Mouse (Mus musculus): ENCODE results near the gene Lrrk2. TPM values are rescaled to one million over a fixed set of nuclear protein-coding genes. Genes with fewer than 3 reads are reported as not detected.

Gene Lrrk2
- polyA plus RNA-seq (2012) = not detected in 2 replicates

DNA sequence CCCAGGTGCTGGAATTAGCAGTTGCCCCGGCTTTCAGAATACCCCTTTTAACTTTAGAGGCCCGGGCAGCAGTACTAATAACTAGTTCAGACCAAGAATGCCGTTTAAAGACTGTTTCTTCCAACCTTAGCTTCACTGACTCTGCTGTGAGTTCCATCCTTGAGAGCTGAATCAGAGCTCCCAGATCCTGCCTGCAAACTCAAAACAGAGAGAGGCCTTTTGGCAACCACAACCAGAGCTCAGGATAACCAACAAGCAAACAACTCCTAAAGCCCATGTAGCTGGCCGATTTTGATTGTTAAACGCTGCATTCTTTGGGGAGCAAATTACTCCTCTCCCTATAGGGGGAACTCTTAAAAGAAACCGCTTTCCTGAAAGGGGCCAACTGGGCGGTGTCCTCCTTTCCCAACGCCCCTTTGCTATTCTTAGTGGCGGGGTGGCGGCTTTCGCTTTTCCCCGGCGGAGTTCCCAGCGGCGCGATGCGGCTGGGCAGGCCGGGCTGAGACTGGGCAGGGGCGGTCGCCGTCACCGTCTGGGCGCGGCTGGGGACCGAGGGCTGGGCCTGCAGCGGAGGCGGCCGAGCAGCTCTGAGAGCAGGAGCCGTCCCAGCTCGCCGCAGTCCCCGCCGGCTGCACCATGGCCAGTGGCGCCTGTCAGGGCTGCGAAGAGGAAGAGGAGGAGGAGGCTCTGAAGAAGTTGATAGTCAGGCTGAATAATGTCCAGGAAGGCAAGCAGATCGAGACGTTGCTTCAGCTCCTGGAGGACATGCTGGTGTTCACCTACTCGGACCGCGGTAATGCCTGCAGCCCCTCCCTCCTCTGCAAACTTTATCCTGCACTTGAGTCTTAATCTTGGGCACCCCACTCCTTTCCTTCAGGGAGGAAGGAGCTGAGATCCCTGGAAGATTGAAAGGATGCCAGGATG is at the start of gene Lrrk2:
Gene Lrrk2 (plus strand): TSS at position 531 of the 924 bp plus-strand sequence.
- no peak for TF ChIP-seq GATA1 (IDR thresholded peaks at IDR 0.05; ENCODE audit: low read length)
- TF ChIP-seq TAL1 (IDR thresholded peaks at IDR 0.05; ENCODE audit: low read length) = no peak
- Histone ChIP-seq H3K36me3 (ENCODE audit: control insufficient read depth) (no peaks in the 10 kb centered on the region), H3K4me3 (replicated peaks) (peak within 1 kb of the TSS; percentile 47), H3K27me3 (ENCODE audit: control insufficient read depth) (peaks cover 12% of the 10 kb centered on the region), H3K4me1 (ENCODE audit: control insufficient read depth) (peaks cover 3% of the 10 kb centered on the region; the same call in 1 of the 2 replicates), H3K9me3 (ENCODE audit: control insufficient read depth, low read length) (no peaks in the 10 kb centered on the region)

DNA sequence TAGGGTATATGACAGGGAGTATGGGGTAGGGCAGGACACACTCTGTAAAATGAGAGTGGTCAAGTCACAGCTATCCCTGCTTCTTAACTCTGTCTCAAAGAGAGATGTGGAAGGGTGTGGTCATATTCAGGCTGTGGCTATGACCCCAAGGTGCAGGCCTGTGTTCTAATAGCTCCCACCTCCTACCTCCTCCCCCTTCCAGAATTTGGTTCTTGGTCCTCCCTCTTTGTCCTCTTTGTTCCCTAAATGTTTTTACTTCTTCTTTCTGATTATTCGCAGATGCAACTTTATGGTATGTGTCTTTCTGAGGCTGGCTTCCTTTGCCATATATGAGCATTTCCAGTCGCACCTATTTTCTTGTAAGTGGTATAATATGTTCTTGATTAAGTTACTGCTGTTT is 48.5 kb upstream of the Lrrk2 start:
- Histone ChIP-seq H3K4me3 (replicated peaks) (no peak overlapping the region), H3K36me3 (ENCODE audit: control insufficient read depth) (no peaks in the 10 kb centered on the region), H3K9me3 (ENCODE audit: control insufficient read depth, low read length) (peaks cover 7% of the 10 kb centered on the region), H3K27me3 (ENCODE audit: control insufficient read depth) (no peaks in the 10 kb centered on the region), H3K4me1 (ENCODE audit: control insufficient read depth) (no peaks in the 10 kb centered on the region)
- TF ChIP-seq GATA1 (IDR thresholded peaks at IDR 0.05; ENCODE audit: low read length) = no peak
- TF ChIP-seq TAL1 (IDR thresholded peaks at IDR 0.05; ENCODE audit: low read length) = no peak

DNA sequence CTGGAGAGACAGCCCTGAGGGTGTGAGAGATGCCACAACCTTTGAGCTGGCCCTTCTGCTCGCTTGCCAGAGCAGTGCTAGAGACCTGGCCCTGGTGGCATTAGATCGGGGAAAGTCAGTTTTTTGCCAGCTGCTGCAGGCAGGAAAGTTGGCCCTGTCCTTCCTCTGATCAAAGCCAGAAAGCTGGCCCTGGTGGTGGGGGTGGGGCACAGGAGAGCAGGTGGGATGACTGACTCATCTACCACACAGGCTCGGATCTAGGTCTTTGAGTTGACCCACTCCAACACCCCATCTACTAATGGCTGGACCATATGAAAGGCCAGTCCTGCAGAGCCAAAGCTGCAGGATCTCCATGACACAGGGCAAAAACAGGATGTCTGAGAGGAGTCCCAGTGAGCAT is 43.8 kb upstream of the Lrrk2 start:
- Histone ChIP-seq H3K9me3 (ENCODE audit: control insufficient read depth, low read length) (peaks cover 13% of the 10 kb centered on the region), H3K27me3 (ENCODE audit: control insufficient read depth) (no peaks in the 10 kb centered on the region), H3K4me1 (ENCODE audit: control insufficient read depth) (no peaks in the 10 kb centered on the region), H3K36me3 (ENCODE audit: control insufficient read depth) (no peaks in the 10 kb centered on the region), H3K4me3 (replicated peaks) (no peak overlapping the region)
- TF ChIP-seq TAL1 (IDR thresholded peaks at IDR 0.05; ENCODE audit: low read length) (no peak), GATA1 (IDR thresholded peaks at IDR 0.05; ENCODE audit: low read length) (no peak)

DNA sequence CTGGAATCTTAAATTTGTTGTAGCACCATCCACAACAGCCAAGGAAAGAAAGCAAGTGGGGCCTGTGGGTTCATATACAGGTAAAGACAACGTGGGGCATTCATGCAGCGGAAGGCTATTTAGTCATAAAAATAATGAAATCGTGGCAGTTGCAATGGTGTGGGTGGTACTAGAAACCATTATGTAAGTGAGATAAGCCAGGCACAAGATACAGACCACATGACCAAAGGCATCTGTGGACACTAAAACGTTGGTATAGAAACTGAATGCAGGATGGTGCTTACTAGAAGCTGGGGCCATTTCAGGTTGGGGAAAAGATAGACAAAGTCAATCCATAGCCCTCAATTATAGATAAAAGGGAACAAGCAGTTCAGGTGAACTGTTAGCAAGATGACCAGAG is 40.5 kb upstream of the Lrrk2 start:
- Histone ChIP-seq H3K9me3 (ENCODE audit: control insufficient read depth, low read length) (peaks cover 13% of the 10 kb centered on the region), H3K27me3 (ENCODE audit: control insufficient read depth) (no peaks in the 10 kb centered on the region), H3K36me3 (ENCODE audit: control insufficient read depth) (no peaks in the 10 kb centered on the region), H3K4me3 (replicated peaks) (no peak overlapping the region), H3K4me1 (ENCODE audit: control insufficient read depth) (no peaks in the 10 kb centered on the region)
- TF ChIP-seq GATA1 (IDR thresholded peaks at IDR 0.05; ENCODE audit: low read length) (no peak), TAL1 (IDR thresholded peaks at IDR 0.05; ENCODE audit: low read length) (no peak)

DNA sequence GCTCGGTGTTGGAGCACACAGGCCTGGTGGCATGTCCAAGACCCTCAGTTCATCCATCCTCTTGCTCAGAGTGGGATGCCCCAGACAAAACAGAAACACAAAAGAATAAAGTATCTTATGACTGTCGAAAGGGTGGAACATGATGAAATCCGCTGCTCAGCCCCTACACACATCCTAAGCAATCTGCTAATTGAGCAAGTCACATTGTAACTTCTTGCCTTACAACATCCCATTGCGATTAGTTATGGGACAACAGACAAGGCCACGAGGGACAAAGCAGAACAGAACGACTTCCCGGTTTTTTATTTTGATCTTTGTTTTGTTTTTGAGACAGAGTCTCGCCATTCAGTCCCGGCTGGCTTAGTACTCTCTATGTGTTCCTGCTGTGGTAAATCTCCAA is 39.9 kb upstream of the Lrrk2 start:
- TF ChIP-seq GATA1 (IDR thresholded peaks at IDR 0.05; ENCODE audit: low read length) (no peak), TAL1 (IDR thresholded peaks at IDR 0.05; ENCODE audit: low read length) (no peak)
- H3K4me3 ChIP-seq (replicated peaks) = no peak overlapping the region
- peaks cover 11% of the 10 kb centered on the region for H3K9me3 ChIP-seq (ENCODE audit: control insufficient read depth, low read length)
- no peaks in the 10 kb centered on the region for H3K4me1 ChIP-seq (ENCODE audit: control insufficient read depth)
- H3K36me3 ChIP-seq (ENCODE audit: control insufficient read depth) = no peaks in the 10 kb centered on the region
- H3K27me3 ChIP-seq (ENCODE audit: control insufficient read depth) = no peaks in the 10 kb centered on the region

DNA sequence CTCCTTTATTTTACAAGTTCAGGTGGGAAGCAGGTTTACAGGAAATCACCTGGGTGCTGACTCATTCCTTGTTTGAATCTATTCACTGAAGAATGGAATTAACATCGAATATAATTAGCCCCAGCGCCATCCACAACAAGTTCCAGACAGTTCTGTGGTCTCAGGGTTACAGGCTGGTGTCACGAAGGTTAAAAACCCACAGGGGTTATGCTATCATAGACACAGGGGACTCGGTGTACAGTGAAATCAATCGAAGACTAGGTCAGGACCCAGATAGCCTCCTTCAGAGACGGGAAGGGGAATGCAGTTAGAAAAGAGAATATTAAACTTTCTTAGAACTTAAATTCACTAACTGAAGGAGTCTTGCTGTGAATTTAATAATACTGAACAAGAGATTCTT is 39.2 kb upstream of the Lrrk2 start:
- H3K36me3 ChIP-seq (ENCODE audit: control insufficient read depth) = no peaks in the 10 kb centered on the region
- H3K4me3 ChIP-seq (replicated peaks) = no peak overlapping the region
- H3K4me1 ChIP-seq (ENCODE audit: control insufficient read depth) = no peaks in the 10 kb centered on the region
- H3K9me3 ChIP-seq (ENCODE audit: control insufficient read depth, low read length) = peaks cover 10% of the 10 kb centered on the region
- H3K27me3 ChIP-seq (ENCODE audit: control insufficient read depth) = no peaks in the 10 kb centered on the region
- TF ChIP-seq GATA1 (IDR thresholded peaks at IDR 0.05; ENCODE audit: low read length) = no peak
- TF ChIP-seq TAL1 (IDR thresholded peaks at IDR 0.05; ENCODE audit: low read length) = no peak

DNA sequence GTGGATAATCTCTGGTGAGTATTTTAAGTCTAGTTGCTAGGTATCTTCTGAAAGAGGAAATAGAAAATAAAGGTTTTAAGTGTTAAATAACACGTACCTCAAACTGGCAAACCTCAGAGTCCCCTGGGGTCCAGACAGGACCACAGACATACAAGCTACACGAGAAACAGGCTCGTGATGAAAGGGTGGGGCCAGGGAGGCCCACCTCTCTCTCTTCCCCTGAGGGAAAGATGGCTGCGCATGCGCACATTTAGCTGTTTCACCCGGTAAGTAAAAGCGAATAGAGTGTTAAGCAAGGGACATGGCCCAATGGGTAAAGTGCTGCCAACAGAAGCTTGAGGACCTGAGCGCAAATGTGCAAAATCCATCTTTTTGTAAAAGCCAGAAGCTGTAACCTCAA is 38.7 kb upstream of the Lrrk2 start:
- Histone ChIP-seq H3K27me3 (ENCODE audit: control insufficient read depth) (no peaks in the 10 kb centered on the region), H3K4me1 (ENCODE audit: control insufficient read depth) (no peaks in the 10 kb centered on the region), H3K9me3 (ENCODE audit: control insufficient read depth, low read length) (peaks cover 6% of the 10 kb centered on the region), H3K36me3 (ENCODE audit: control insufficient read depth) (no peaks in the 10 kb centered on the region), H3K4me3 (replicated peaks) (no peak overlapping the region)
- no peak for TF ChIP-seq GATA1 (IDR thresholded peaks at IDR 0.05; ENCODE audit: low read length)
- TF ChIP-seq TAL1 (IDR thresholded peaks at IDR 0.05; ENCODE audit: low read length) = no peak

DNA sequence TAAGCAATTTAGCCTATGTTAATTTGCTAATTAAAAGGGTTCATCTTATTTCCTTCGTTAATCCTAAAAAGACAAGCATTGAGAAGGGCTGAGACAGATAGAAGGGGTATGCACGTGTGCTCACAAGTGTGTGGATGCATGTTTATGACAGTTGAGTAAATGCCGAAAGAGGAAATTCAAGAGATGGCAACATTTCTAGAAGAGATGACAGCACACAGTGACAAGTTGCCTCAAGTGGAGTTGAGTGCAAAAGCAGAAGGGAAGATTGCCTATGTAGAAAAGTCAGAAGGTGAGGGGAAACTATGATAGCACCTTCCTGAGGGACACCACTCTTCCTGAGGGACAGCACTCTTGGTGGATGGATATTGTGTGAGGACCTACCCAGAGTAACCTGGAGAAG is 31.3 kb upstream of the Lrrk2 start:
- no peaks in the 10 kb centered on the region for H3K4me1 ChIP-seq (ENCODE audit: control insufficient read depth)
- no peaks in the 10 kb centered on the region for H3K9me3 ChIP-seq (ENCODE audit: control insufficient read depth, low read length)
- H3K4me3 ChIP-seq (replicated peaks) = no peak overlapping the region
- H3K36me3 ChIP-seq (ENCODE audit: control insufficient read depth) = no peaks in the 10 kb centered on the region
- no peaks in the 10 kb centered on the region for H3K27me3 ChIP-seq (ENCODE audit: control insufficient read depth)
- TF ChIP-seq TAL1 (IDR thresholded peaks at IDR 0.05; ENCODE audit: low read length) = no peak
- TF ChIP-seq GATA1 (IDR thresholded peaks at IDR 0.05; ENCODE audit: low read length) = no peak

DNA sequence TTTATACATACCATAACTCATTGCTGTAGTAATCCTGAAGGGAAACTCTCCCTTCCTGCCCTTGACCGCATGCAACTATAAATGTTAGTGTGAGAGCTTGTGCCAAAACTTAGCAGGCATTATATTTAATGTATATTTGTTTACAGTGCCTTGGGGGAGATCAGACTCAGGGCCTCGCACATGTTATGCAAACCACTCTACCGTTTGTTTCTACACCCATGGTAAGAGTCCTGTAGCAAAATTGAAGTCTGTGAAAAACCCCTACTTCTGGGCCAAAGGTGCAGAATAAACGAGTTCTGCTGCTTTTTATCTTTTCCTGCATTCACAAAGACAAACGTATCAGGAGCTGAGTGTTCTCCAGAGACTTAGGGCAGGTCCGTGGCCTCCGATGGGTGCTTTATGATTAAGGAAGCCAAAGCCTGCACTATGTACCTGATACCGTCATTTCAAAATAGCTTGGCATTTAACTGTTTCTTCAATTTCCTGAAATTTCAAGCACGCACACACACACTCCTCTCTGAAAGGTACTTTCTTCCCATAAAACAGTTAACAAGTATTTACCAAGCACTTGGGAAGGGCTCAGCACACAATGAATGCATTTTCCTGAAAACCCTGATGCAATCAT is 30.2 kb upstream of the Lrrk2 start:
- no peak for TF ChIP-seq TAL1 (IDR thresholded peaks at IDR 0.05; ENCODE audit: low read length)
- H3K9me3 ChIP-seq (ENCODE audit: control insufficient read depth, low read length) = no peaks in the 10 kb centered on the region
- H3K36me3 ChIP-seq (ENCODE audit: control insufficient read depth) = no peaks in the 10 kb centered on the region
- H3K4me1 ChIP-seq (ENCODE audit: control insufficient read depth) = no peaks in the 10 kb centered on the region
- H3K27me3 ChIP-seq (ENCODE audit: control insufficient read depth) = no peaks in the 10 kb centered on the region
- no peak overlapping the region for H3K4me3 ChIP-seq (replicated peaks)

Measured in erythroblast, embryonic 14.5 days (primary cell).